Mouse (Mus musculus) C2C12 (cell line): Measurements from ENCODE around the gene Bsn.

Source experiments
- CEBPB ChIP-seq: IDR thresholded peaks from one replicate; pipeline ENCODE4 v1.6.1; 2011; ENCODE audit warnings: low read depth, mild to moderate bottlenecking, control low read depth, moderate library complexity
- CTCF ChIP-seq: IDR thresholded peaks from one replicate; pipeline ENCODE4 v1.5.1; 2011; ENCODE audit not compliant: control insufficient read depth, insufficient read depth, insufficient read length
- MAX ChIP-seq: IDR thresholded peaks from one replicate; pipeline ENCODE4 v1.6.1; 2011; ENCODE audit warnings: mild to moderate bottlenecking, control low read depth

GRCm38 (mm10) chr9:108052885-108053664, 137.1 kb downstream of the Bsn start, which contains the start of gene Amigo3:
- peak; percentile 63 for TF ChIP-seq CTCF
- no peak for TF ChIP-seq MAX
- no peak for TF ChIP-seq CEBPB
